Comparison of ENCODE assay signal across 9 mouse cellular contexts in genomic region chr11:119919897-119920296, GRCm38 (mm10). TPM values are rescaled to one million over a fixed set of nuclear protein-coding genes. Genes with fewer than 3 reads are reported as not detected.
DNase-seq lines count a peak whose midpoint lies in the region; ATAC-seq and TF ChIP-seq lines count a peak whose summit lies in the region.
"Had no signal": no experiment of that assay in that cellular context is flagged by ENCODE, and none has a peak within 500 bp of the region (broad histone marks: within the 10 kb centered on the region; RNA-seq: fewer than 3 reads in every experiment).

No protein-coding gene starts in this region.

- no peak overlapping the region for H3K4me2 ChIP-seq in heart, embryonic 12.5 days
- H3K4me2 ChIP-seq in lung, embryonic 14.5 days = no peak overlapping the region
- H3K4me2 ChIP-seq: stomach, embryonic 15.5 days had no signal

- H3K27ac ChIP-seq in heart, embryonic 12.5 days (ENCODE audit: poor library complexity, severe bottlenecking) = no peak overlapping the region
- no peak overlapping the region for H3K27ac ChIP-seq in lung, embryonic 14.5 days (ENCODE audit: low read depth)
- H3K27ac ChIP-seq: stomach, embryonic 15.5 days had no signal

- no peaks in the 10 kb centered on the region for H3K27me3 ChIP-seq in heart, embryonic 12.5 days (replicated peaks)
- no peaks in the 10 kb centered on the region for H3K27me3 ChIP-seq in lung, embryonic 14.5 days (ENCODE audit: insufficient read depth, low read length)
- H3K27me3 ChIP-seq: stomach, embryonic 15.5 days had no signal

- ATAC-seq in heart, embryonic 12.5 days (ENCODE audit: insufficient number of reproducible peaks, low FRiP score) = no peak
- ATAC-seq in lung, embryonic 14.5 days (ENCODE audit: insufficient read depth) = no peak

- H3K9me3 ChIP-seq in heart, embryonic 12.5 days (replicated peaks) = no peaks in the 10 kb centered on the region
- H3K9me3 ChIP-seq in lung, embryonic 14.5 days (ENCODE audit: low read depth, low read length) = no peaks in the 10 kb centered on the region
- H3K9me3 ChIP-seq: stomach, embryonic 15.5 days had no signal

- TF ChIP-seq CTCF in lung, embryonic 14.5 days (IDR thresholded peaks at IDR 0.05; ENCODE audit: low read depth) = peak; percentile 87

- 67% methylated on average over 8 of the region's 8 CpGs for WGBS in heart, embryonic 12.5 days
- 62% methylated on average over 8 of the region's 8 CpGs for WGBS in lung, embryonic 14.5 days

- peak; percentile 95 for DNase-seq in heart, adult 11 months
- DNase-seq in 3134 (ENCODE audit: extremely low read depth, insufficient read length, low spot score) = peak; percentile 51
- DNase-seq in T-cell, adult 2 months (ENCODE audit: low spot score) = peak; percentile 74
- DNase-seq in embryo, embryonic 10 days (ENCODE audit: low spot score) = peak; percentile 75
- peak; percentile 80 for DNase-seq in induced T-regulatory cell, adult 2 months (ENCODE audit: low read depth)
- peak; percentile 66 for DNase-seq in lung, embryonic 14.5 days
- peak; percentile 39 to 68 for DNase-seq in spleen, postnatal 14 days (ENCODE audit: low spot score in 2 of 2)

- H3K36me3 ChIP-seq in heart, embryonic 12.5 days = peaks cover 38% of the 10 kb centered on the region
- peaks cover 44% of the 10 kb centered on the region for H3K36me3 ChIP-seq in lung, embryonic 14.5 days (ENCODE audit: insufficient read depth)

- no peak overlapping the region for H3K9ac ChIP-seq in heart, embryonic 12.5 days
- H3K9ac ChIP-seq in lung, embryonic 14.5 days = no peak overlapping the region
- H3K9ac ChIP-seq: stomach, embryonic 15.5 days had no signal

- H3K4me3 ChIP-seq in heart, embryonic 12.5 days = no peak overlapping the region
- H3K4me3 ChIP-seq in lung, embryonic 14.5 days (ENCODE audit: low read depth, low read length) = no peak overlapping the region
- H3K4me3 ChIP-seq: stomach, embryonic 15.5 days had no signal

- peaks cover 37% of the 10 kb centered on the region for H3K4me1 ChIP-seq in heart, embryonic 12.5 days (replicated peaks)
- H3K4me1 ChIP-seq in lung, embryonic 14.5 days (ENCODE audit: insufficient read depth) = no peaks in the 10 kb centered on the region

RNA-seq across cellular contexts. Expression of gene Chmp6, which starts 6.7 kb away (rescaled TPM):
- 67.8 and 70.4 TPM in 2 replicates for polyA plus RNA-seq in heart, embryonic 12.5 days (2016; fragmentation: Nextera tagmentation; extraction: Ambion mirVana)
- polyA plus RNA-seq in lung, embryonic 14.5 days (2014; fragmentation: Nextera tagmentation; extraction: Ambion mirVana) = 94.3 and 104 TPM in 2 replicates

RNA-seq across cellular contexts. Expression of gene Baiap2, which starts 22.7 kb away (rescaled TPM):
- polyA plus RNA-seq in heart, embryonic 12.5 days (2016; fragmentation: Nextera tagmentation; extraction: Ambion mirVana) = 15.6 and 16.4 TPM in 2 replicates
- 20.4 and 20.5 TPM in 2 replicates for polyA plus RNA-seq in lung, embryonic 14.5 days (2014; fragmentation: Nextera tagmentation; extraction: Ambion mirVana)
